Mouse (Mus musculus): Measurements from ENCODE around the gene Epn2.
"Not testable (repeated sequence)": the region's sequence is repeated elsewhere in the genome, so short reads cannot be mapped to it uniquely, and the experiment has no call there.

Gene Epn2

DNA sequence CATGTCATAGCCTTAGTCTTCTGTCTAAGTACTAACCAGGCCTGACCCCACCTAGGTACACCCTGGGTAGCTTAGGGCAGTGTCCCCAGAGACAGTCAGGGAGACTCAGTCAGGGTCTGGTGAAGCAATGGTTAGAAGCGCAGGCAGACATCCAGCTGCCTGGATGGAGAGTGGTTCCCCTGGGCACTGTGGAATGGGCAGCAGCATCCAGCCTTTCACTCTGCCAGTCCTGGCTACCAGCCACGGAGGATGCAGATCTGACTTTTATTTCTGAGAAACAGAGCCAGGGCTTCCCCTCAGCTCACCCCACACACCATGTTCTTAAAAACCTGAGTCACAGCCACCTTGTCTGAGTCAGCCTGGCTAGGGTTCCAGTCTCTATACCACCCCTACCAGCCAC lies 18.0 kb upstream of the Epn2 start:
- in situ Hi-C loops (cut with MboI; ENCODE audit: low sequenced_read_pairs): no loop called here

DNA sequence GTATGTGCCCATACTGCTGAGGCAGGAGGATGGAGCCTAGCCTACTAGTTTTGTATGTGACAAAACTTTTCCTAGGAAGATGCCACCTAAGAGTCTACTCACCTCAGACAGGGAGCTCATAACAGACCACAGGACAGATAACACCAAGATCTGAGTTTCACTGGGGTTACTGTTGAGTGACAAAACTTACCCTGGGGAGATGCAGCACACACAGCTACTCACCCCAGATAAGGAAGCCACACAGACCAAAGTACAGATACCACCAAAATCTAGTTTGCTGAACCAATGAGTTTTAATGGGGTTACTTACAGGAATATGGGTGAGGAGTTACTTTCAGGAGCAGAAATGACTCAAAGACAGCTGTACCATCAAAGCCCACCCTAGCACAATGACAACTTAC lies 13.6 kb upstream of the Epn2 start:
- in situ Hi-C loops (cut with MboI; ENCODE audit: low sequenced_read_pairs): no loop called here

DNA sequence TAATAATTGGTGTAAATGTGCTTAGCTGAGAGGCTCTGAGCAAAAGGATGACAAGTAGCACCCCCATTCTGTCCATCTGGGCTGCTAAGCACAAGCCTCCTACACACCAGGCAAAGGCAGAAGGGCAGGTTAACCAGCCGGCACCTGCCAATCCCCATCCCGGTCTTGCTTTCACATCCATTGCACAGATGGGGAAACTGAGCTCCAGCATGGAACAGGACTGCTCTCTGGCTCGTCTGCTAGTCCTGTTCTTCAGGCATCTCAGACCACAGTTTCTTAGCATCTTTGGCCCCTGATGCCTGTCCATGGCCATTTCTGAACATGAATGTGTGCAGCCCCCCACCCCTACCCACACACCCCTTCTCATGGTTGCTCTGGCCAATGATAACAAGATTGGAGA lies 12.6 kb upstream of the Epn2 start:
- in situ Hi-C loops (cut with MboI; ENCODE audit: low sequenced_read_pairs): no loop called here

DNA sequence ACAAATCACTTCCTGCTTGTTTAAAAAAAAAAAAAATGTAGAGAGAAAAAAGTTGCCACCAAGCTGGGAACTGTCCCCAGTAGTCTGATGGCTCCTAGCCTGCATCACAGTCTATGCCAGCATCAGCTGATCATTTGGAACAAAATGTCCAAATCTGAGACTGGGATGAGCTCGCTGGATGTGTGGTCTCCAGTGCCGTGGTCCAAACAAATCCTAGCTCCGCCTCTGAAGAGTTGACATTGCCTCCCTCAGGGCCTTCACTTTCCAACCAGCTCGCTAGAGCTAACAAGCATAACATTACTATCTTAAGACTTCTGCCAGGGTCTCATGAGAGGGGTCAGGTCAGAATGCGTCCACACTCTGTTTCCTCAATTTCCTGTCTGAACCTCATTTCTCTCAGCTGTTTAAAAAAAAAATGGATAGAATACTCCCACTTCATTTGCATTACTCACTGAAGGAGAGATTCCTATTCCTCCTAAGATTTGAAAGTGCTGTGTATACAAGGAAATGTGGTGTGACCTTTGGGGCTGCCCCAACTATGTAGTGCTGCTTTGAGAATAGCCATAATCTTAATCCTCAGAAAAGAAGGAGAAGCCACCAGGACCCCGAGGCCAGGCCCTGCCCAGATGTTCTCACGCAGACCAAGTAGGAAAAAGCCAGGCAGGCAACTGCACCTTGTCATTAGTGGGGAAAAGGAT lies 11.2 kb upstream of the Epn2 start:
- in situ Hi-C loops (cut with MboI; ENCODE audit: low sequenced_read_pairs): no loop called here

DNA sequence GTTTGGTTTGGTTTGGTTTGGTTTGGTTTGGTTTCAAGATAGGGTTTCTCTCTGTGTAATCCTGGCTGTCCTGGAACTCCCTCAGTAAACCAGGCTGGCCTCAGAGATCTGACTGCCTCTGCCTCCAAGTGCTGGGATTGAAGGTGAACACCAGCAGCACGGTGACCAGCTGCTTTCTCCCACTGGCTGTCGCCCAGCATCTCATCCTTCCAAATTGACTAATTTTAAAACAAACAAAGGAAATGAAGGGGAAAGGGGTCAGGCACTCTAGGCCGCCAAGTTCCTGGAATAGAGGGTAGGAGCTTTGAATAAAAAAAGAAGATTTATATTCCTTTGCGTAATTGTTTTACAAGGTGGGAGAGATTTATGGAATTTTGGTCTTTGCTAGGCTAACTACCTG lies 5.9 kb upstream of the Epn2 start:
- in situ Hi-C loops (cut with MboI; ENCODE audit: low sequenced_read_pairs): no loop called here

DNA sequence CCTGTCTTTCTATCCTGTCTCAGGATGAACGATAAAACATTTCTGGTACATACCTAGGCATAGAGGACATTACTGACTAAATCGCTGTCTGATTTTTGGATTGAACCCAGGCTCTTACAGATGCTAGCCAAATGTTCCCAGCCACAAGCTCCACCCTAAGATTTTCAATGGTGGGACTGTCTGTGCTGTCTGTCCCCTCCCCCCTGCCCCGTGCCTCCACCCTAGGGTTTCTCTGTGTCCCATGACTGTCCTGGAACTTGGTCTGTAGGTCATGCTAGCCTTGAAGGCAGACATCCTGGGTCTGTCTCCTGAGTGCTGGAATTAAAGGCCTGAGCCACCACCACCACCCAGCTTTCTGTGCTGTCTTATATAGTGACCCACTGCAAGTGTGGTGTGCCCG lies 5.3 kb upstream of the Epn2 start:
- in situ Hi-C loops (cut with MboI; ENCODE audit: low sequenced_read_pairs): no loop called here

DNA sequence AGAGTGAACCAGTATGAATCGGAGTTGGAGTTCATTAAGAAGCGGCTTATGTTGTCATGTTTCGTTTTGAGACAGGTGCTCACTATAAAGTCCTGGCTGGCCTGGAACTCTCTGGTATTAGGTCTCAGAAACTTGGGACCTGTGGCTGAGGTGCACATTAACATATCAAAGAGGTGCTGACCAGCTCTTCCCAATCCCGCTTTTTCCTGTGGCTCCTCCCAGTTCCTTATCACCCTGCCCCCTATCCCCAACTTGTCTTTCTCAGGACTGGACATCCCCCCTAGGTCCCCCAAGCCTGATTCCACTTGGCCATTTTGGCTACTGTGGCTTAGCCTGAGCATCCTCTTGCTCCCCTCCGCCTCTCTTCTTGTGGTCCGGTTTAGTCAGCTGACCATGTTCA lies 4.6 kb upstream of the Epn2 start:
- in situ Hi-C loops (cut with MboI; ENCODE audit: low sequenced_read_pairs): no loop called here

DNA sequence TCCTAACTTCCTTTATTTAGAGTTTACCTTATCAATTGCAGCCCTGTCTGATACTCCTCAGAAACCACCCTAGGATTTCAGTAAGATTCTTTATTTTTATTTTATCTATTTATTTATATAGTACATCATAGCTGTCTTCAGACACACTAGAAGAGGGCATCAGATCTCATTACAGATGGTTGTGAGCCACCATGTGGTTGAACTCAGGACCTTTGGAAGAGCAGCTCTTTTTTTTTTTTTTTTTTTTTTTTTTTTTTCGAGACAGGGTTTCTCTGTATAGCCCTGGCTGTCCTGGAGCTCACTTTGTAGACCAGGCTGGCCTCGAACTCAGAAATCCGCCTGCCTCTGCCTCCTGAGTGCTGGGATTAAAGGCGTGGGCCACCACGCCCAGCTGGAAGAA lies 3.3 kb upstream of the Epn2 start:
- in situ Hi-C loops (cut with MboI; ENCODE audit: low sequenced_read_pairs): not testable (repeated sequence)

DNA sequence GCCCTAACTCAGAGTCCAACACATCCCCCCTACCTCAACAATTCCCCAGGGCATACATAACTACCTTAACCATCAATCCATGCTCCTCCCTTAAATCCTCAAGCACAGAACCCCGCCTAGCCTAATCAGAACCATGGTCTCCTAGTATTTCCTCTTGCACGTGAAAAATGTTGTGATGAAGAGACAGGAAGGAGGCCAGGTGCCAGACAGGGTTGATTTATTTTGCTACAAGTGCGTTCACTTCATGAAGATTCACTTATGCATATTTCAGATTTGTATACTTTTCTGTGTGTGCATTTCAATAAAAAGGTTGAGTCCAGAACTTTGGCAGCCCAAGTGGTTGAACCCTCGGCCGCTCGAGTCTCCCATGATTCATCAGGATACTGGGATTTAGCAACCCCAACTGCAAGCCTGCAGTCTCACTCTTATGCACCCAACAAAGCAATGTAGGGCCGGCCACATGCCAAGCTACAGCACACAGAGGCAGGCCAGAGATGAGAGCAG lies 443 bp upstream of the Epn2 start:
- in situ Hi-C loops (cut with MboI; ENCODE audit: low sequenced_read_pairs): no loop called here

DNA sequence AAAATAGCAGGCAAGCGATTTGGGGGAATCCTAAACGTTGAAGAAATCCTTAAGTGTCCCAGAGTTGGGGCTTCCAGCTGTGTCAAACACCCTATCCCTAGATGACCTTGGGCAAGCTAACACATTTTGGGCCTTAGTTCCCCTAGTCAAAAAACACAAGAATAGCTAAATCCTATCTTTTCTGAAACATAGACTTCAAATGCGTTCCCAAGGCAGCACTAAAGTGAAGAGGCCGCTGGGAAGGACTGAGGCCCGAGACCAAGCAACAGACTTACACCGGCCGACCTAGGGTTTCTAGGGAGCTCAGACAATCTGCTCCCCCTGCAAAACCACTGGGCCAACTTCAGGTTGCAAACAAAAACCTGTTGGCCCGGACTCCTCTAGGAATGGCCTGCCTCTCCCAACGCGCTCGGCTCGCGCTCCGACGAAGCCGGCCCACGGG lies 925 bp downstream of the Epn2 start:
- in situ Hi-C loops (cut with MboI; ENCODE audit: low sequenced_read_pairs): no loop called here

DNA sequence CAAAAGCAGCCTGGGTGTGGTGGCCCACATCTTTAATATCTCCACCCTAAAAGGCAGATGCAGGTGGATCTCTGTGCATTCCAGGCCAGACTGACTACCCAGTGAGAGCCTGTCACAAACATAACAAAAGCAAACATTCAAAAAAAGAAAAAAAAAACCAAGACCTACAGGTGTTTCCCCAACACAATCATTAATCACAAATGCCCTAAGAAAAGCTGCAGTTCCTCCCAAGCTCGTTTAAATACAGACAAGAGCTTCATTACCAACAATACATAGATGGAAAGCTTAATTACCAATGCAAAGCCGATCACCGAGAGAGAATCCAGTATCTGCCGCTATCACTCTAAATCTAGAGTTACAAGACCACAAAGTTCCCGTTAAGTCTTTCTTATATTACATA lies 1.5 kb downstream of the Epn2 start:
- in situ Hi-C loops (cut with MboI; ENCODE audit: low sequenced_read_pairs): no loop called here

DNA sequence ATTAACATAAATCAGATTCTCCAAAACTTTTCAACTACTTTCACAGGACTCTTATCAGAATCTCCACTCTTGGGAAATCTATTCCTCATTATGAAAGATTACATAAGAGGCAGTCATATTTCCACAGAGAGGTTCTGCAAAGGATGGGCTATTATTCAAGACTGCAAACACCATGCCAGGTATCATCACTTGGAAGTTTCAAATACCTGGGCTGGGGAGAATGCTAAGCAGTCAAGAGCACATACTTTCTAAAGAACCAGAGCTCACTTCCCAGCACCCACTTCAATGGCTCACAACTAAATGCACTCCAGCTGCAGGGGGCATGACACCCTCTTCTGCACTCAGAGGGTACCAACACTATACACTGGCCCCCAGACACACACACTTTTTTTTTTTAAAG lies 2.1 kb downstream of the Epn2 start:
- in situ Hi-C loops (cut with MboI; ENCODE audit: low sequenced_read_pairs): no loop called here

DNA sequence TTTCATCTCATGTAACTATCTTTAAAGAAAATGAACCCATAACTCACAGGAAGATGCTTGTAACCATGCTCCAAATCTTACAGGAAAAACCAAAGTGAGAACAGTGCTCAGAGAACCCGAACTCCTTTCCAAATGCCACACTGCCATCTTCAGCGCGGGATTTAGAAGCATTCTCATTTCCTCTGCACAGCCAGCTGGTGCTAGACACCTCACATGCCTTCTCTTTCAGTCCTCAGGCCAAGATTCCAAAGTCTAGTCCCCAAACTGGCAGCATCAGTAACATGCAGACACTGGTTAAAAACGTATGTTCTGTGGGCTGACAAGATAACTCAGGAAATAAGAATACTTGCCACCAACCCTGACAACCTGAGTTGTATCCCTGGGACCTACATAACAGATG lies 6.2 kb downstream of the Epn2 start:
- in situ Hi-C loops (cut with MboI; ENCODE audit: low sequenced_read_pairs): no loop called here

DNA sequence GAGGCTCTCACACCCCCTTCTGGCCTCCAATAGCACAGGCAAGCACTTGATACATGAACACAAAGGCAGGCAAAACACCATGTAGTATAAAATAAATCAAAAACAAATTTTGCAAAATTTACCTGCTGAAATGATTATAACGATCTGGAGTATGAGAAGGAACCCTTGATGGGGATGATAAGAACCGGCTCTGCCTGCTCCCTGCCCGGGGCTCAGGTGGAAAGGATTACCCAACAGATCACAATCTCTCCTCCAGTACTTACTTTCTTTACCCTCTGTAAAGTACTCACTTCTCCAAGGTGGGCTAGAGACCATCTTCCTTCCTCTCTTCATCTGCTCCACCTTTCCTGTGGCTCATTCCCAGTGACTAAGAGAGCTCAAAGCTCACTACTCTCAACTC lies 8.3 kb downstream of the Epn2 start:
- in situ Hi-C loops (cut with MboI; ENCODE audit: low sequenced_read_pairs): no loop called here

DNA sequence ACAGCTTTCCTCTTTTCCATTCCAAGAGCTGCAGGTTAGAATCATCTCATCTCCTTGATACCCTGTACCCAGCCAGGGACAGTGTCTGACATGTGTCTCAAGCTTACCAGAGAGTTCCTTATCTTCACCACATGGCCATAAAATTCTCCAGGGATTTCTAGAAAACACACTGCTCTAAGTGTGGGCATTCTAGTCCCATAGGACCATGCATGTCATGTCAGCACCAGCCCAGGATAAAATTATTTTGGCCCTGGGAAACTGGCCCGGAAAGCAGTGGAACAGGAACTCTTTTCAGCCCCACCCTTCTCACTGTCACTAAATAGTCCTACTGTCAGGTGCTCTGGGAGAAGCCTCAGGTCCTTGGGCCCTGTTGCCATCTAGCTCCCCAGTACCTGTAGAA lies 9.8 kb downstream of the Epn2 start:
- in situ Hi-C loops (cut with MboI; ENCODE audit: low sequenced_read_pairs): no loop called here

DNA sequence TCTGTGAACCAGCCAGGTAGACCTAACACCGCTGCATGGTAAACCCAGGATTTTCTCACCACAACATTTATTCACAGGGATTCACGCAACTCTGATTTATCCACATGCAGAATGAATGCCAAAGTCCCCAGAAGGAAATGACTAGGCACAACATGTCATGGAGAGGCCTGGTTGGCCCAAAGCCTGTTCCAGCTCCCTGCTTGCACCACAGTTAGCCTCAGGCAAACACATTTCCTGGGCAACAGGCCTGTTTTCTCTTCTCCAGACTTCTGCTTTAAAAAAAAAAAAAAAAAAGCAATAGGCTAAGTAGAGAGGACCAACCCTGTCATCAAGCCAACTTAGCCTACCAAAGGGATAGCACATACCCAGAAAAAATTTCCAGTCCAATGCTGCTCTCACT lies 14.9 kb downstream of the Epn2 start:
- in situ Hi-C loops (cut with MboI; ENCODE audit: low sequenced_read_pairs): no loop called here

DNA sequence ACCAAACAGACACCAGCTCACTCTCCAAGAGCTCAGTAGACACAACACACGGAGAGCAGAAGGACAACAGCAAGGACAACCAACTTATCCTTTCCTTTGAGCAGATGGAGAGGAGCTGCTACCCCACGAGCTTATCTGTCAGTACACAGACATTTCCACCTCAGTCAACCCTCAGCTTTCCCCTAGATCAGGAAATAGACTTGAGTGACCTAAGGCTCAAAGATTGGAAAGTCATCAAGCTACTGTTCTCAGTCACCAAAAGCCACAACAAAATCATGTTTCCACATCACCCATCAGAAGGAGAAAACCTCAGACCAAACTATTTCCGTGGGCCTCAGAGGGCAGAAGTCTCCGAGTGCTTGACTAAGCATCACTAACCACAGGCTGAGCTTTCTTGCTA lies 15.5 kb downstream of the Epn2 start:
- in situ Hi-C loops (cut with MboI; ENCODE audit: low sequenced_read_pairs): no loop called here

DNA sequence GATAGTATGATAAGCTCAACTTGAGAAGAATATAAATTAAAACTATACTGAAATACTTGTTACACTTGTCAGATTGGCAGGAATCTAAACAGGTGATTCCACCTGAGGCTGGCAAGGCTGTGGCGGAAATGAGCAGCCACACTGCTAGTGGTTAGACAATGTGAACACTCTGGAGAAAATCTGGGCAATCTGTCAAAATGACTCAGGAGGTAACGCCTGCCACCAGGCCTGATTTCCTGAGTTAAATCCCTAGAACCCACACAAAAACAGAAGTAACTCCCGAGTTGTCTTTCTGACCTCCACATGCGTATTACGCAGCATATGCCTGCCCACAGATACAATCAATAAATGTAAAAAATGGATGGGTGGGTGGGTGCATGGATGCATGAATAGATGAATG lies 17.1 kb downstream of the Epn2 start:
- in situ Hi-C loops (cut with MboI; ENCODE audit: low sequenced_read_pairs): no loop called here

DNA sequence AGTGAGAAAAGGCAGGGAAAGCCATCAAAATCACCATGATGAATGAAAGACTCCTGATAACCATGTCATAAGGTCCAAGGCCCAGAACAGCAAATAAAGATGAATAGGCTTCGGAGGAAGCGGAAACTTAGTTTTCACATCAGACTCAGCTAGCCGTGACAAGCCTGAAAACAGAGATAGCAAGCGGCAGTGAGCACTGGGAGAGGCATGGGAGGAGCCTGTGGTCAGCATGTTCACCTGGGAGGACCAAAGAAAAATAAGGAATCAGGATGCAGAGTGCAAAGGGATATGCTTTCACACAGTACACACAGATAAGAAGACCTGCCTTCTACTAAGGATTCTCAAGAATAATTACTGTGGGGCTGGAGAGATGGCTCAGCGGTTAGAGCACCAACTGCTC lies 19.9 kb downstream of the Epn2 start:
- in situ Hi-C loops (cut with MboI; ENCODE audit: low sequenced_read_pairs): no loop called here

DNA sequence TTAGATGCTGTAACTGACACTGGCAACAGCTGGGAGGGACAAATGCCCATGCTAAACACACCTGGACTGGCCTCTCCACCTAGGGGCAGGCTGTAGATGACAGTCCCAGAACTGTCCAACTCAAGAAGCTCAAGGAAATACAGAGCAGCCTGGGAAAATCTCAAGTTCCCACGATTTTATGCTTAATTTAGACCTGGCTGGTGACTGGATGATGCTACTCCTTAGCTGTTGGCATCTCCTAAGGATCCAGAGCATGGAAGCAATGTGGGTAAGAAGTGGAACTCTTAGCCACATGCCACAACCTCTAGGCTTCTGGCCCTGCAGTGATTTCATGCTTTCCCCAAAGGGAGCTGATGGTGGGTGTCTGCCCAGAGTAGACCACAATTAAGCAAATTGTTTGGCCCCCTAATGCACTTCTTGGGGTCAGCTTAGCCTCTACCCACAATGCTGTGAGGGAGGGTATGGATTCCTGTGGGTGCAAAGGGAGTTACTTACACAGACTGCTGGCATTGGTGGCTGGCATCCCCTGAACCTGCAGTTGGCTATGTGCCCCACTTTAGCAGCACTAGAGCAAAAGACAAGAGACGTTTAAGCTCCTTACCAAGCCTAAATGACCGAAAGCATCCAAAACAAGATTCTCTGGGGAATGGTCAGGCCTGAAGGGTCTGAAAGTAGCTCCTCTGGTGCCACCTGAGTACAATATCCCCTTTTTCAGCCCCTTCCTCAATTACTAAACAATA lies 26.3 kb downstream of the Epn2 start:
- in situ Hi-C loops (cut with MboI; ENCODE audit: low sequenced_read_pairs): no loop called here

DNA sequence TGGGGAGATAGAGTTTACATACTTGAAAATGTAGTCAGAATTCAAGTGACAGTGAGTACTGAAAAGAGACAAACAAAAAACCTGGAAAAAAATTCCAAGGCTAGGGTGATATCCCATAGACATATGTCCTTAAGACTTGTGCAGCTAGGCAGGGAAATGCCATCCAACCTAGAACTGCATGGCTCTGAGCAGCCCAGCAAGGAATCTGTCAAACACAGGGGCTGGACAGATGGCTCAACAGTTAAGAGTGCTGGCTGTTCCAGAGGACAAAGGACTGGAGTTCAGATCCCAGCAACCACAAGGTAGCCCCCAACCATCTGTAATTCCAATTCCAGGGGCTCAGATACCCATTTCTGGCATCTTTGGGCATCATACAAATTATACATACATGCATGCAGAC lies 28.9 kb downstream of the Epn2 start:
- in situ Hi-C loops (cut with MboI; ENCODE audit: low sequenced_read_pairs): no loop called here

DNA sequence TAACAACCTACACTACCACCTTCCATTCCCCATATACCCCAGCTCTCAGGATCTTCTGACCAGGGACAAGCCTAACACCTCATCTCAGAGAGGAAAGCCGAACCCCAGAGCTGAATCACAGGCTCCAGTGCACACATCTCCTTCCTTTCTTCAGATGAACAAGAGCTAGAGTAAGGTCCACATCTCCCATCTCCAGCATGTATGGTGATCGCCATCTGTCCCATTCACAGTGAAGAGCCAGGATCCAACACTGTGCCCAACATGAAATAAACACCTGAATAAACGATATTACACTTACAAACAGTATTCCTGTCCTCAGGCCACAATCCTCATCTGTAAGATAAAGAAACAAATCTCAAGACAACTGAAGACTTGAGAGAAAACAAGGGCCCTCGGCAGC lies 31.8 kb downstream of the Epn2 start:
- in situ Hi-C loops (cut with MboI; ENCODE audit: low sequenced_read_pairs): no loop called here

DNA sequence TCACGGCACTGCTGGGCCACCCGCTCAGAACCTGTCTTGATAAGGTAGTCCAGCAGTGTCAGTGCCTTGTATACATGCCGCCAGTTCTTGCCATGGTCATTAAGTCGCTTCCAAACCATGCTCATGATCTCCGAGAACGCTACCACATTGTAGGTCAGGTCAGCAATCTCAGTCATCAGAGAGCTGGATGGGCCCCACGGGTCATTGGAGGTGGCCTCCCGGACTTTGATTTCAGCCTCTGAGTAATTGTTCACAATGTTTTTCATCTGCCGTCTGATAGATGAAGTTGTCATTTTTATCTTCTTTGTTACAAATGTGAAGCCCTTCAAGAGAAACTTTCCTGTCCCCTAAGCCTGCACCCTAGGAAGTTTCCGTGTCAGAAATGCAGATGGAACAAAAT lies 33.0 kb downstream of the Epn2 start:
- in situ Hi-C loops (cut with MboI; ENCODE audit: low sequenced_read_pairs): no loop called here
